Mouse (Mus musculus) brain, embryonic 14.5 days (tissue): ENCODE data around the gene Ccdc59. TPM values are rescaled to one million over a fixed set of nuclear protein-coding genes. Genes with fewer than 3 reads are reported as not detected.
A peak's percentile ranks its signal among the peaks of the same experiment; 100 is the strongest.

Experiments
- DNase-seq: peaks from one replicate; pipeline ENCODE4 v3.0.0-alpha.2; 2011; ENCODE audit warnings: low read depth
- CTCF ChIP-seq: fragments of 200-500 bp; IDR thresholded peaks from 2 replicates; pipeline ENCODE4 v1.5.1; 2012; ENCODE audit warnings: inconsistent platforms, mild to moderate bottlenecking, moderate library complexity, borderline replicate concordance; ENCODE audit not compliant: insufficient read depth, insufficient read length; ENCODE audit errors: extremely low read depth
- POLR2A ChIP-seq: fragments of 200-500 bp; IDR thresholded peaks from 2 replicates; pipeline ENCODE4 v1.6.1; 2012; ENCODE audit warnings: mild to moderate bottlenecking, inconsistent platforms, borderline replicate concordance; ENCODE audit not compliant: poor library complexity, insufficient read depth, insufficient read length, severe bottlenecking; ENCODE audit errors: extremely low read depth
- polyA plus RNA-seq: library from polyadenylated mRNA; depleted of rRNA; stranded (reverse); fragments of >200 nt; gene quantifications from 2 replicates; pipeline ENCODE4 v1.2.3, GENCODE M21; 2012; rRNA removed

The Ccdc59 gene
- polyA plus RNA-seq, 1 experiment: 22.7 TPM

DNA sequence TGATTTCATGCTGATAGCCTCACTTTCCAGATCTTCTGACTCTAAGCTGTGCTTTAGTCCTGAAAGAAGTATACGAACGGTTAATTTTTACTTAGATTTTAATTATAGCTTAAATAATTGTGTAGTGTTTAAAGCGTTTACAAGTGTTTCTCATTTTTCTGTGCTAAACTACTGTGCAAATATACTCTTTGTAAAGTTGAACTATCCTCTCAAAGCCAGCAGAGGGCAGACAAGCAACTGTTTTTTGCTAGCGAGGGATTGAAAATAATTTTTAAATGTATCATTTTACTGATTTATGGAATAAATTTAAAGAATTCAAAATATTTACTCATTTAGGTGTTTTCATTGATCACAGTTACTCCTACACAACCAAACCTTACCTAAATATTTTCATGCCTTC lies 26.4 kb downstream of the Ccdc59 start:
- DNase-seq: peak; percentile 62
- TF ChIP-seq POLR2A (no peak), CTCF (no peak)

Other genes with a start within 250 kb of the Ccdc59 start
- 16.4 and 16.5 TPM in 2 replicates for gene Mettl25, start 313 bp downstream of the Ccdc59 start, polyA plus RNA-seq